ENCODE assay signal across 28 mouse cellular contexts in the genomic region with DNA sequence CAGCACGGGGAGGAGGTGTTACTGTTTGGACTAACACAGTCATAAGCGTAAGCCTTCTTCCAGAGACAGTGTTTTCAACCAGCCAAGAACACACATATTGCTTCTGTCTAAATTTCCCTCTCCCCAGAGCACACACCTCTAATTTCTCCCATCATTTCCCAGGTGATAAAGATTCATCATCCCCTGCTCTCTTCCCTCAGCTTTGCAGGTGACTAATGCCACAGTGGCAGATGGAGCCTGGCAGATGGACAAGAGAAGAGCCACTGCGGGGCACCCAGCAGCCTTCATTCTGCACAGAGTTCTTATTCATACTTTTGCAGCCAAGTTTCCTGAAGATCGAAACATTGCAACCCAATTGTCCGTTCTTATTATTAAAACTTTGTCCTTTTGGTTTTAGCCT.
DNase-seq lines count a peak whose midpoint lies in the region; ATAC-seq and TF ChIP-seq lines count a peak whose summit lies in the region.
"Had no signal": no experiment of that assay in that cellular context is flagged by ENCODE, and none has a peak within 500 bp of the region (broad histone marks: within the 10 kb centered on the region; RNA-seq: fewer than 3 reads in every experiment).

No protein-coding gene starts in this region.

- H3K9me3 ChIP-seq in hindbrain, postnatal 0 days (ENCODE audit: low read length), result no peaks in the 10 kb centered on the region
- no peaks in the 10 kb centered on the region for H3K9me3 ChIP-seq in hindbrain, embryonic 12.5 days (replicated peaks)
- H3K9me3 ChIP-seq: embryonic facial prominence, embryonic 12.5 days; neural tube, embryonic 15.5 days had no signal

- no peaks in the 10 kb centered on the region for H3K27me3 ChIP-seq in hindbrain, postnatal 0 days (ENCODE audit: insufficient read depth, low read length)
- no peaks in the 10 kb centered on the region for H3K27me3 ChIP-seq in hindbrain, embryonic 12.5 days
- no peaks in the 10 kb centered on the region; the same call in 1 of the 2 replicates for H3K27me3 ChIP-seq in cerebellum, adult 2 months (ENCODE audit: control insufficient read depth, insufficient read depth, low read length)
- H3K27me3 ChIP-seq: embryonic facial prominence, embryonic 12.5 days; neural tube, embryonic 15.5 days; Patski had no signal

- WGBS in hindbrain, postnatal 0 days, result 58% methylated on average over 5 of the region's 5 CpGs
- 85% methylated on average over 5 of the region's 5 CpGs for WGBS in hindbrain, embryonic 12.5 days
- 6% methylated on average over 5 of the region's 5 CpGs for WGBS in cerebellum, adult 2 months

- no peak overlapping the region for H3K9ac ChIP-seq in hindbrain, postnatal 0 days (replicated peaks; ENCODE audit: low read length)
- H3K9ac ChIP-seq in hindbrain, embryonic 12.5 days, result no peak overlapping the region
- H3K9ac ChIP-seq: embryonic facial prominence, embryonic 12.5 days; neural tube, embryonic 15.5 days had no signal

- no peak overlapping the region for H3K4me3 ChIP-seq in hindbrain, postnatal 0 days (ENCODE audit: low read length)
- no peak overlapping the region for H3K4me3 ChIP-seq in hindbrain, embryonic 12.5 days
- no peak overlapping the region for H3K4me3 ChIP-seq in cerebellum, adult 2 months (replicated peaks; ENCODE audit: insufficient read depth, low read depth, low read length)
- H3K4me3 ChIP-seq: embryonic facial prominence, embryonic 12.5 days; erythroblast, embryonic 14.5 days; heart, adult 2 months; layer of hippocampus, adult 2 months; left cerebral cortex, adult 2 months; myocyte; neural tube, embryonic 15.5 days had no signal

- TF ChIP-seq CTCF in hindbrain, postnatal 0 days (IDR thresholded peaks at IDR 0.05; ENCODE audit: low read depth), result no peak
- no peak for TF ChIP-seq CTCF in cerebellum, adult 2 months (IDR thresholded peaks at IDR 0.05; ENCODE audit: borderline replicate concordance, insufficient read depth, low read depth, low read length)

- ATAC-seq in hindbrain, postnatal 0 days, result peak; percentile 71
- no peak for ATAC-seq in hindbrain, embryonic 12.5 days (ENCODE audit: low FRiP score)
- ATAC-seq: inflammation-experienced regulatory T-cells, adult 6 months; Patski had no signal

- H3K4me2 ChIP-seq in hindbrain, postnatal 0 days (ENCODE audit: low read depth, low read length), result no peak overlapping the region
- no peak overlapping the region for H3K4me2 ChIP-seq in hindbrain, embryonic 12.5 days (replicated peaks)
- H3K4me2 ChIP-seq: embryonic facial prominence, embryonic 12.5 days; liver, embryonic 11.5 days; neural tube, embryonic 15.5 days had no signal

- no peak for TF ChIP-seq POLR2A in cerebellum, adult 2 months (IDR thresholded peaks at IDR 0.05; ENCODE audit: borderline replicate concordance, insufficient read depth, low read length)

- H3K27ac ChIP-seq in hindbrain, postnatal 0 days, result no peak overlapping the region
- H3K27ac ChIP-seq in hindbrain, embryonic 12.5 days, result no peak overlapping the region
- no peak overlapping the region for H3K27ac ChIP-seq in cerebellum, adult 2 months (ENCODE audit: insufficient read depth, low read length)
- H3K27ac ChIP-seq: embryonic facial prominence, embryonic 12.5 days; heart, adult 2 months; layer of hippocampus, adult 2 months; left cerebral cortex, adult 2 months; neural tube, embryonic 15.5 days had no signal

- no peaks in the 10 kb centered on the region for H3K36me3 ChIP-seq in hindbrain, postnatal 0 days (ENCODE audit: insufficient read depth, low read length)
- no peaks in the 10 kb centered on the region for H3K36me3 ChIP-seq in hindbrain, embryonic 12.5 days
- H3K36me3 ChIP-seq: embryonic facial prominence, embryonic 12.5 days; neural tube, embryonic 15.5 days had no signal

- DNase-seq in adrenal gland, postnatal 25 days, result peak; percentile 2
- no peak for DNase-seq in adrenal gland, adult 8-10 months
- DNase-seq in hindbrain, postnatal 0 days (ENCODE audit: low spot score), result peak; percentile 64
- peak; percentile 84 to 94 for DNase-seq in cerebellum, adult 2 months
- peak; percentile 88 to 91 for DNase-seq in cerebellum, postnatal 36 days
- no peak for DNase-seq in layer of hippocampus, adult 8-10 months (ENCODE audit: low spot score in 2 of 2)
- DNase-seq in retina, postnatal 1 day, result no peak
- DNase-seq: adrenal gland, postnatal 14 days; gastrocnemius, postnatal 10 days; heart, adult 2 months; heart, postnatal 36 days; kidney, adult 8-10 months; kidney, postnatal 14 days; lung, adult 18-20 months; lung, postnatal 14 days; midbrain, embryonic 14.5 days; right cerebral cortex, postnatal 14 days; spleen, adult 18-20 months had no signal

- H3K4me1 ChIP-seq in hindbrain, postnatal 0 days (ENCODE audit: insufficient read depth, low read length), result no peaks in the 10 kb centered on the region
- H3K4me1 ChIP-seq in hindbrain, embryonic 12.5 days, result no peaks in the 10 kb centered on the region
- peaks cover 2% of the 10 kb centered on the region; the same call in 1 of the 2 replicates for H3K4me1 ChIP-seq in cerebellum, adult 2 months (ENCODE audit: control insufficient read depth, insufficient read depth, low read length)
- H3K4me1 ChIP-seq: embryonic facial prominence, embryonic 12.5 days; neural tube, embryonic 15.5 days had no signal

Comparison
In these comparisons a context has a peak if more than half of its experiments do, and no peak if none do; other contexts are left out.
1. DNase-seq: peak in adrenal gland, postnatal 25 days (single experiment), hindbrain, postnatal 0 days (single experiment), cerebellum, adult 2 months (2 of 2) and cerebellum, postnatal 36 days (2 of 2); none in adrenal gland, adult 8-10 months (single experiment), layer of hippocampus, adult 8-10 months (0 of 2) and retina, postnatal 1 day (single experiment).